Mouse (Mus musculus): Measurements from ENCODE around the gene Sh2d1a.

Gene Sh2d1a

GRCm38 (mm10) chrX:42502291-42503043 lies at the start of gene Sh2d1a:
Gene Sh2d1a, plus strand, starts transcription at chrX:42502453.
- no peak for DNase-seq (ENCODE audit: low spot score)

DNA sequence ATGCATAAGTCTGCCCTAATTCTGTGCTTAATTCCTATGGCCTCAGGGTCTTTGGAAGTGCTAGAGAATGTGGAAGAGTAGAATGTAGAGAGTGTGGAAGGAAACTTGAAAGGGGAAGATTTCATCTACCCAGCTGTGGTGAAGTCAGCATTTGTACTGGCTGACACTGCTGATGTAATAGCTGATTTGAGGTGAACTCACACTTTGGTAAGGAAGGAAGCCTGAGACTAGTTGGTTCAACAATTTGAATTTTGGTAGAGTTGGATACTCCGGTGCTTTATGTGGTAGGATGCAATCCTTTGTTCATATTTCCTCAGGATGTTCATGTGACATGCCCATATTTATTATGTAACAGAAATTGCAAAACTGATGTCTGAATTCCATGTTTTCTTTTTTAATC lies 49.3 kb upstream of the Sh2d1a start:
- DNase-seq (ENCODE audit: low spot score) = no peak

- no peak for DNase-seq (ENCODE audit: low spot score)
Observed at GRCm38 (mm10) chrX:42454533-42454932, 47.7 kb upstream of the Sh2d1a start.

DNA sequence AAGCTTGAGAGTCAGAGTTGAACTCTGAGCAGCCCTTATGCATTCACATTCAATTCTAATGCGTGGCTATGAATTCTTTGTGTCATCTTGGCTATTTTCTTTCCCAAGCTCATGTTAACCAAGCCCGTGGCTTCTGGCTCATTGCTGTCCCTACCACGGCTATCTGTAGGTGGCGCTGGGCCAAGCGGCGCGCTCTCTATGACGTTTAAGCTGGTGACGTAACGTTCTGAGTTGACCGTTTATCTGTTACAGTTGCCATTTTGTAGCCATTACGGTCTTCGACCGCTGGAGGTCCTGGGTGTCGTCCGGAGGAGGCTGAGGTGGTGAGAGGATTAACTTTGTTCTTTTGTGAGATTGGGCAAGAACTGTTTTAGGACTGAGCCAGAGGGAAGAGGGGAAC lies 12.8 kb upstream of the Sh2d1a start, which contains the start of gene Tex13c2:
Gene Tex13c2, plus strand, starts transcription at position 246 of the 400 bp plus-strand sequence.
- no peak for DNase-seq (ENCODE audit: low spot score)

DNA sequence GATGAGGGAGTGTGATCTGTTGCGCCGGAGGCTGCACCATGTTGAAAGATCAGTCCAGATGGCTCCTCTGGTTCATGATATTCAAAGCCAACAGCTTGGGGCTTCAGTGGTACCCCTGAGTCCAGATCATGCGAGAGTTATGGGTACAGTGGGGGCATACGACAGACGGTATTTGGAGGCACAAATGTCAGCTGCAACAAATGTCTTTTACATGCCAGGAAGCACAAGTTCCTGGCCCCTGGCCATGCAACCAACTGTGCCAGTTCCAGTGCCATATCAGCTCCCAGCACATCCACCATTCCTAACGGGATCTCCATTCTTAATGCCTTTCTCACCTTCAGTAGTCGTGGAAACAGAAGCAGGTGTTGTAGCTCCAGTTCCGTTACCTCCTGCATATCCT lies 11.9 kb upstream of the Sh2d1a start:
- peak; percentile 6 for DNase-seq (ENCODE audit: low spot score)

GRCm38 (mm10) chrX:42500538-42500937 lies 1.7 kb upstream of the Sh2d1a start:
- no peak for DNase-seq (ENCODE audit: low spot score)

- no peak for DNase-seq (ENCODE audit: low spot score)
Observed at GRCm38 (mm10) chrX:42511105-42511504, 8.9 kb downstream of the Sh2d1a start.

GRCm38 (mm10) chrX:42512567-42512966 lies 10.3 kb downstream of the Sh2d1a start:
- no peak for DNase-seq (ENCODE audit: low spot score)

GRCm38 (mm10) chrX:42522868-42523267 lies 20.6 kb downstream of the Sh2d1a start:
- DNase-seq (ENCODE audit: low spot score) = no peak

DNA sequence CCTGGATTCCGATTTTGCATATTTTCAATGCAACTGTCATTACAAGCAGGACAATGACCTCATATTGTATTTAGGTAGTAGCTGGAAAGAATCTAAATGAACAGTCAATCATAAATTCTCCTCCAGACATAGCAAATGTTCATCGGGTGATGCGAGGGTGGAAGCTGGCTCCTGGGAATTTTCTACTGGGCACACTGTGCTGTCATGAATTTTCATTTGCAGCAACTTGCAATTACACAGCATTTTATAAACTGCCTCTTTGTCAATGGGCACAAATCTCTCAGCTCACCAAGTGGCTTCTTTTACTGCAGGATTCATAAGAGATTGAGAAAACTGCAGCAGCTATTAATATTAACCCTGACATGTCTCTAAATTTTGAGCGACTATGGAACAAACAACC lies 28.4 kb downstream of the Sh2d1a start:
- no peak for DNase-seq (ENCODE audit: low spot score)

DNA sequence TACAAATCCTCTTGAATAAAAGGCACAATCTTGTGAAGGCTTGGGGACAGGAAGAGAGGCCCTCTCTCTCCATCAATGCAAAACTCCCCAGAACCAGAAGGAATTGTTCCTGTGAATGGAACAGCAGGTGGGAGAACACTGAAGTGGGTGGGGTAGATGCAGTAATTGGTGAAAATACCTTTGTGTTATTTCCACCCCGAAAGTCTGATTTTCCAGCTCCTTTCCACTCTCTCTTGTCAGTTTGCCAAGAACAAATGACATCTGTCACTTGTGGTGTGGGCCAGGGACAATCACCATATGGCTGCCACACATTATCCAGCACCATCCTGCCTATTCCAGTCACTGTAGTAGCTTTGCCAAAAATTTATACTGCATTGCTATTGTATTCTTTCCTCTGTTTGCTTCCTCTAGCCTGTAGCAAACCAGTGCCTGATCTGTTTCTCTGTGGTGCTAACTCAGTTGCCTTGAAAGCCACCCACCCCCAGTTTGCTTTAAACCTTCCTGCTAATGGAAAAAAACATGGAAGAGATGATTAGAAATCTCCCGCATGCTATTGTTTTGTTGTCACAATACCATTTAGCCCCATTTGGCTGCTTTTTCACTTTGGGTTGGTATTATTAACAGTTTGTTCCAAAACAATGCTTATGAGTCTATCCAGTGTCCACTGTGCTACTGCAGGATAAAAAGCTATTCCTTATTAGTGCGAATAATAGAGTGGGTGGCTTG lies 37.9 kb downstream of the Sh2d1a start:
- peak; percentile 22 for DNase-seq (ENCODE audit: low spot score)

- peak; percentile 56 for DNase-seq (ENCODE audit: low spot score)
Observed at GRCm38 (mm10) chrX:42540756-42541053, 38.5 kb downstream of the Sh2d1a start.

GRCm38 (mm10) chrX:42545076-42545475 lies 42.8 kb downstream of the Sh2d1a start:
- no peak for DNase-seq (ENCODE audit: low spot score)

DNA sequence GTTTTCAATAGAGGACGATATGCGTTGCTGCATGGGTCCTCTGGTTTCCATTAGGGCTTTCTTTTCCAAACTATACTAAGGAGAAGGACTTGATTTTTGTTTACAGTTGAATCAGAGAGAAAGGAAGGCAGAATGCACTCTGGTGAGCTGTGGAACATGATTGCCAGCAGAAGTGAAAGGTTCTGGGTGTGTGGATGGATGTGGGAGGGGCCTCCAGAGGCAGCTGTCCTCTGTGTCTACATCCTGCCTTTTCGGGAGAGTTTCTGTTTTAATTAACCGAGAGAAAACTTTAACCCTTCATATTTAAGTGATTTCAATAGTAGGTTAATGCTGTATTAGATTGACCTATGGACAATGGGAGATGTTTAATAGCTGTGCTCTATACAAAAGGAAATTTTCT lies 46.3 kb downstream of the Sh2d1a start:
- no peak for DNase-seq (ENCODE audit: low spot score)

GRCm38 (mm10) chrX:42557284-42557683 lies 55.0 kb downstream of the Sh2d1a start:
- peak; percentile 18 for DNase-seq (ENCODE audit: low spot score)

DNA sequence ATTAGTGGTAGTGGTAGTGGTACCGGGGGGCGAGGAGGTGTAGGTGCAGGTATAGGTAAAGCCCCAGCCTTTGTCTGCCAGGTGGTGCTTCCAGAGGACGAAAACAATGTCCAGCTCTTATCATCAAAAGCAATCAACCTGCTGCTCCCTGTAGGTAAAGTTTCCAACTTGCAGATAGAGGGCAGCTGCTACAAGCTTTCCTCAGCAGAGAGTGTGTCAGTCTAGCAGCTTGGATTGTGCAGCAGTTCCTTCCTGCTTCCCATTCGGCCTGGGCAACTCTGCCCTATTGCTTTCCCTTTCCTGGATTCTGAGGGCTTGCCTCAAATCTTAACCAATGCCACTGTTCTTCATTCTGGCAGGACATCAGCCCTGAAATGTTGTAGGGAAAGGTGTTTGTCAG lies 56.4 kb downstream of the Sh2d1a start:
- DNase-seq (ENCODE audit: low spot score) = no peak

Measured in layer of hippocampus, adult 9-10 months (tissue).